8 mouse cellular contexts compared by ENCODE assay signal in genomic region chr6:72185893-72186490, GRCm38 (mm10). TPM values are rescaled to one million over a fixed set of nuclear protein-coding genes. Genes with fewer than 3 reads are reported as not detected.
A peak's percentile ranks its signal among the peaks of the same experiment; 100 is the strongest.
DNase-seq lines count a peak whose midpoint lies in the region; ATAC-seq and TF ChIP-seq lines count a peak whose summit lies in the region.

No protein-coding gene starts in this region.

- H3K4me1 ChIP-seq in heart, adult 2 months (ENCODE audit: control insufficient read depth, insufficient read depth, low read length) = peaks cover 9% of the 10 kb centered on the region
- 0 out of 2 replicates have a peak, but pooled peaks cover 2% of the 10 kb centered on the region for H3K4me1 ChIP-seq in kidney, adult 2 months (ENCODE audit: control insufficient read depth, insufficient read depth, low read length)
- peaks cover 47% of the 10 kb centered on the region for H3K4me1 ChIP-seq in limb, embryonic 12.5 days (replicated peaks)
- H3K4me1 ChIP-seq in midbrain, postnatal 0 days (ENCODE audit: insufficient read depth, low read length) = peaks cover 6% of the 10 kb centered on the region

- TF ChIP-seq CTCF in heart, adult 2 months (IDR thresholded peaks at IDR 0.05) = peak; percentile 96
- TF ChIP-seq CTCF in kidney, adult 2 months (conservative IDR thresholded peaks at IDR 0.05; ENCODE audit: insufficient read depth, insufficient read length, low read depth, low read length) = peak; percentile 98
- peak; percentile 98 for TF ChIP-seq CTCF in midbrain, postnatal 0 days (IDR thresholded peaks at IDR 0.05)

- 3% methylated on average over 6 of the region's 6 CpGs for WGBS in heart, adult 2 months
- 5% methylated on average over 6 of the region's 6 CpGs for WGBS in kidney, adult 2 months
- WGBS in limb, embryonic 12.5 days = 2% methylated on average over 6 of the region's 6 CpGs
- WGBS in midbrain, postnatal 0 days = 4% methylated on average over 6 of the region's 6 CpGs

- no peaks in the 10 kb centered on the region for H3K9me3 ChIP-seq in limb, embryonic 12.5 days
- H3K9me3 ChIP-seq in midbrain, postnatal 0 days (ENCODE audit: low read length) = no peaks in the 10 kb centered on the region

- no peak overlapping the region for H3K9ac ChIP-seq in heart, adult 2 months (ENCODE audit: low read depth, low read length)
- H3K9ac ChIP-seq in limb, embryonic 12.5 days (replicated peaks) = no peak overlapping the region
- H3K9ac ChIP-seq in midbrain, postnatal 0 days (replicated peaks; ENCODE audit: low read length, poor library complexity, severe bottlenecking) = no peak overlapping the region

- no peak overlapping the region for H3K4me3 ChIP-seq in heart, adult 2 months
- no peak overlapping the region for H3K4me3 ChIP-seq in kidney, adult 2 months (ENCODE audit: insufficient read depth, low read depth, low read length)
- H3K4me3 ChIP-seq in limb, embryonic 12.5 days (replicated peaks) = no peak overlapping the region
- no peak overlapping the region for H3K4me3 ChIP-seq in midbrain, postnatal 0 days (ENCODE audit: low read depth, low read length)

- peak; percentile 66 for DNase-seq in 416B (ENCODE audit: low read depth)
- peak; percentile 89 for DNase-seq in adrenal gland, postnatal 10 days
- DNase-seq in embryo, embryonic 11.5 days (ENCODE audit: low read depth, low spot score) = peak; percentile 63
- DNase-seq in heart, adult 2 months = peak; percentile 79 to 91
- peak; percentile 78 for DNase-seq in kidney, adult 2 months
- DNase-seq in midbrain, postnatal 0 days (ENCODE audit: low spot score) = peak; percentile 78
- DNase-seq in spleen, postnatal 36 days (ENCODE audit: low spot score in 2 of 2) = peak; percentile 42 to 60

- no peak overlapping the region for H3K27ac ChIP-seq in heart, adult 2 months
- H3K27ac ChIP-seq in kidney, adult 2 months (ENCODE audit: insufficient read depth, low read depth, low read length) = no peak overlapping the region
- no peak overlapping the region for H3K27ac ChIP-seq in limb, embryonic 12.5 days
- H3K27ac ChIP-seq in midbrain, postnatal 0 days (ENCODE audit: low read depth, low read length) = no peak overlapping the region

- no peak overlapping the region for H3K4me2 ChIP-seq in limb, embryonic 12.5 days
- H3K4me2 ChIP-seq in midbrain, postnatal 0 days (ENCODE audit: low read depth, low read length, poor library complexity, severe bottlenecking) = no peak overlapping the region

- intact Hi-C loops in heart, adult 2 months (cut with DNase I) = loop anchor here (1.0 to 2.0 kb wide), 4 partner anchors 31 to 133 kb away; no protein-coding TSS in a partner anchor

- no peak for TF ChIP-seq POLR2A in heart, adult 2 months (IDR thresholded peaks at IDR 0.05; ENCODE audit: insufficient read depth, low read depth, low read length)
- no peak for TF ChIP-seq POLR2A in kidney, adult 2 months (IDR thresholded peaks at IDR 0.05; ENCODE audit: low read depth, low read length)

- peak; percentile 98 for TF ChIP-seq EP300 in heart, adult 2 months (IDR thresholded peaks at IDR 0.05; ENCODE audit: insufficient read depth, low read depth, low read length)

- no peaks in the 10 kb centered on the region for H3K79me2 ChIP-seq in heart, adult 2 months (replicated peaks; ENCODE audit: control insufficient read depth, insufficient read depth, low read length)

- peak; percentile 49 for ATAC-seq in limb, embryonic 12.5 days (ENCODE audit: insufficient number of reproducible peaks, insufficient read depth, low FRiP score, low TSS enrichment, low read depth)
- ATAC-seq in midbrain, postnatal 0 days (ENCODE audit: low FRiP score) = peak; percentile 75

- no peaks in the 10 kb centered on the region for H3K27me3 ChIP-seq in heart, adult 2 months (ENCODE audit: control insufficient read depth, insufficient read depth, low read length)
- H3K27me3 ChIP-seq in kidney, adult 2 months (replicated peaks; ENCODE audit: control insufficient read depth, insufficient read depth, low read length) = no peaks in the 10 kb centered on the region
- H3K27me3 ChIP-seq in limb, embryonic 12.5 days = no peaks in the 10 kb centered on the region
- peaks cover 13% of the 10 kb centered on the region for H3K27me3 ChIP-seq in midbrain, postnatal 0 days (ENCODE audit: insufficient read depth, low read length)

- no peaks in the 10 kb centered on the region for H3K36me3 ChIP-seq in heart, adult 2 months (ENCODE audit: control insufficient read depth, insufficient read depth, low read length)
- no peaks in the 10 kb centered on the region for H3K36me3 ChIP-seq in kidney, adult 2 months (ENCODE audit: control insufficient read depth, insufficient read depth, low read length)
- no peaks in the 10 kb centered on the region for H3K36me3 ChIP-seq in limb, embryonic 12.5 days
- no peaks in the 10 kb centered on the region for H3K36me3 ChIP-seq in midbrain, postnatal 0 days (ENCODE audit: insufficient read depth, low read length)

RNA-seq across cellular contexts. Expression of gene Atoh8, which starts 49.4 kb away (rescaled TPM):
- 1 to 10 TPM; 7.0 to 7.9 TPM for total RNA-seq in adrenal gland, postnatal 10 days (2021)
- 10 to 100 TPM; 11.0 to 13.5 TPM for total RNA-seq in heart, adult 2 months (2021)
- polyA plus RNA-seq in heart, adult 2 months (2012; rRNA removed) = 9.3 and 12.7 TPM in 2 replicates
- 7.7 and 10.1 TPM in 2 replicates for polyA plus RNA-seq in kidney, adult 2 months (2012; rRNA removed)
- 30.7 and 30.8 TPM in 2 replicates for polyA plus RNA-seq in limb, embryonic 12.5 days (2016; fragmentation: Nextera tagmentation; extraction: Ambion mirVana)
- total RNA-seq in midbrain, postnatal 0 days (2014; rRNA removed) = 1.8 and 3.7 TPM in 2 replicates
- 1.9 and 2.3 TPM in 2 replicates for polyA plus RNA-seq in midbrain, postnatal 0 days (2015; fragmentation: Nextera tagmentation; extraction: Ambion mirVana)
